Mouse (Mus musculus): Measurements from ENCODE around the gene Cd151. TPM values are rescaled to one million over a fixed set of nuclear protein-coding genes. Genes with fewer than 3 reads are reported as not detected.
A peak's percentile ranks its signal among the peaks of the same experiment; 100 is the strongest.

Cd151 gene
- polyA plus RNA-seq, 1 experiment from 2014 or later = 39.1 TPM

DNA sequence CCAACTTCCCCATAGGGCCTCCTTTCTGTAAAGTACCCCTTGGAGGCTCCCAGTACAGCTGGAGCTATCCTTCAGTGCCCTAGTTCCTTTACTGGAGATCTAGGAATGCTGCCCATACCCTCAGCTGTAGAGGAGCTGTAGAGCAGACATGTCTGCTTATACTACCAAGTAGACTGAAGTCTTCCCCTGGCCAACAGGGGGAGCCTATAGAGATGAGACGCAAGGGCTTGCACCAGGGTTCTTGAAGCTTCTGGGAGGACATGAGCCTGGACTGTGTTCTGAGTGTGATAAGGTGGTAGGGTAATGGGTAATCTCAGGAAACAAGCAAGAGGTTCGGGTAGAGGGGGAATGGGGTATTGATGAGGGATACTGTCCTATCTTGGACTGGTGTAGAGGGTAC, 24.0 kb downstream of the Cd151 start:
- 72% methylated on average over 2 of the region's 2 CpGs for WGBS

GRCm38 (mm10) chr7:141492738-141493137, 25.5 kb downstream of the Cd151 start:
- 0 out of 2 replicates have a peak, but pooled peaks cover 9% of the 10 kb centered on the region for H3K36me3 ChIP-seq (ENCODE audit: control insufficient read depth, insufficient read depth, low read length)
- ATAC-seq (ENCODE audit: insufficient read depth, low FRiP score) = no peak
- H3K27me3 ChIP-seq (ENCODE audit: control insufficient read depth, insufficient read depth, low read length) = no peaks in the 10 kb centered on the region
- no peaks in the 10 kb centered on the region for H3K4me1 ChIP-seq (ENCODE audit: control insufficient read depth, insufficient read depth, low read length)
- H3K4me2 ChIP-seq (ENCODE audit: low read depth, low read length) = no peak overlapping the region
- no peaks in the 10 kb centered on the region for H3K9me3 ChIP-seq (replicated peaks; ENCODE audit: control insufficient read depth, low read length)
- no peak overlapping the region for H3K9ac ChIP-seq (ENCODE audit: low read length)
- no peak overlapping the region for H3K4me3 ChIP-seq (replicated peaks; ENCODE audit: low read length)
- H3K27ac ChIP-seq (ENCODE audit: low read length) = no peak overlapping the region
- 88% methylated on average over 5 of the region's 5 CpGs for WGBS

More for the DNA sequence above, 24.0 kb downstream of the Cd151 start:
- no peak overlapping the region for H3K9ac ChIP-seq (ENCODE audit: low read length)
- no peak for ATAC-seq (ENCODE audit: insufficient read depth, low FRiP score)
- H3K4me3 ChIP-seq (replicated peaks; ENCODE audit: low read length) = no peak overlapping the region
- no peaks in the 10 kb centered on the region for H3K27me3 ChIP-seq (ENCODE audit: control insufficient read depth, insufficient read depth, low read length)
- H3K36me3 ChIP-seq (ENCODE audit: control insufficient read depth, insufficient read depth, low read length) = 0 out of 2 replicates have a peak, but pooled peaks cover 9% of the 10 kb centered on the region
- no peaks in the 10 kb centered on the region for H3K4me1 ChIP-seq (ENCODE audit: control insufficient read depth, insufficient read depth, low read length)
- H3K4me2 ChIP-seq (ENCODE audit: low read depth, low read length) = no peak overlapping the region
- H3K9me3 ChIP-seq (replicated peaks; ENCODE audit: control insufficient read depth, low read length) = no peaks in the 10 kb centered on the region
- H3K27ac ChIP-seq (ENCODE audit: low read length) = no peak overlapping the region

DNA sequence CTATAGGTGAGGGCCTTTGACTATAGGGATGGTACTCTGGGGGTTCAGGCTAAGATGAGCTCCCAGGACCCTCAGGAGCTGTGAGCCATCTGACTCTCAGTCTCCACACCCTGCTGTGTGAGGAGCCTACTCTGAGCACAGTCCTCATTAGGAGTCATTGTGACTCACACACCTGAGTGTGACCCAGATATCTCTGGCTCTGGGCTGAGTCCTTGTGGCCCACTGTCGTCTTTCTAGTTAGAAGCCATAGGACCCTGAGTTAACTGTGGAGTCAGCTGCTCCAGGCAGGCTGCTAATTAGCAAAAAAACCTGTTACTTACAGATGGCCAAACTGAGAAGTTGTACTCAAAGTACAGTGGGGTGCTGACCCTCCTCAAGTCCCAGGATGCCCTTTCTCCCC, 26.5 kb downstream of the Cd151 start:
- WGBS = 75% methylated on average over 1 of the region's 1 CpGs
- Histone ChIP-seq H3K36me3 (ENCODE audit: control insufficient read depth, insufficient read depth, low read length) (0 out of 2 replicates have a peak, but pooled peaks cover 9% of the 10 kb centered on the region), H3K9me3 (replicated peaks; ENCODE audit: control insufficient read depth, low read length) (no peaks in the 10 kb centered on the region), H3K4me1 (ENCODE audit: control insufficient read depth, insufficient read depth, low read length) (no peaks in the 10 kb centered on the region), H3K27me3 (ENCODE audit: control insufficient read depth, insufficient read depth, low read length) (no peaks in the 10 kb centered on the region), H3K4me2 (ENCODE audit: low read depth, low read length) (no peak overlapping the region), H3K9ac (ENCODE audit: low read length) (no peak overlapping the region), H3K27ac (ENCODE audit: low read length) (no peak overlapping the region), H3K4me3 (replicated peaks; ENCODE audit: low read length) (no peak overlapping the region)
- ATAC-seq (ENCODE audit: insufficient read depth, low FRiP score) = no peak

DNA sequence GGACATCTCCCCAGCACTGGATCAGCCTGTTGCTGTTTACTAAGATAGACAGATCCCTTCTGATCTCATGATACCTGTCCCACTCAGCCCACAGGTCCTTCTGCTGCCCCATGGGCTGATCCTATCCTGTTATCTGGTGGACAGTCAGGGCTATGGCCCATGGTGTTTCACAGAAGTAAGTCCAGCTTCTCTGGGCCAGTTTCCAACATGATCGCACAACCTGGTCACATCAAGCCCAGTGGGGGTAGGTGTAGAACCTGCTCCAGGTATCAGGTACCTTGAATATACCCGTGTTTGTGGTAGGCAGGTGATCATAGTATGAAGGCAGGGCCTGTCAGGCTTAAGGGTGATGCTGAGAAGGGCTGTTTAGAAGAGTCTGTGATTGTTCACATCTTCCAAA, 28.2 kb downstream of the Cd151 start:
- Histone ChIP-seq H3K4me1 (ENCODE audit: control insufficient read depth, insufficient read depth, low read length) (no peaks in the 10 kb centered on the region), H3K27me3 (ENCODE audit: control insufficient read depth, insufficient read depth, low read length) (no peaks in the 10 kb centered on the region), H3K36me3 (ENCODE audit: control insufficient read depth, insufficient read depth, low read length) (0 out of 2 replicates have a peak, but pooled peaks cover 7% of the 10 kb centered on the region), H3K4me3 (replicated peaks; ENCODE audit: low read length) (no peak overlapping the region), H3K9ac (ENCODE audit: low read length) (no peak overlapping the region), H3K4me2 (ENCODE audit: low read depth, low read length) (no peak overlapping the region), H3K27ac (ENCODE audit: low read length) (no peak overlapping the region), H3K9me3 (replicated peaks; ENCODE audit: control insufficient read depth, low read length) (no peaks in the 10 kb centered on the region)
- 78% methylated on average over 2 of the region's 2 CpGs for WGBS
- ATAC-seq (ENCODE audit: insufficient read depth, low FRiP score) = no peak

GRCm38 (mm10) chr7:141495940-141496339, 28.7 kb downstream of the Cd151 start:
- Histone ChIP-seq H3K9ac (ENCODE audit: low read length) (no peak overlapping the region), H3K9me3 (replicated peaks; ENCODE audit: control insufficient read depth, low read length) (no peaks in the 10 kb centered on the region), H3K4me1 (ENCODE audit: control insufficient read depth, insufficient read depth, low read length) (no peaks in the 10 kb centered on the region), H3K27ac (ENCODE audit: low read length) (no peak overlapping the region), H3K4me2 (ENCODE audit: low read depth, low read length) (no peak overlapping the region), H3K36me3 (ENCODE audit: control insufficient read depth, insufficient read depth, low read length) (0 out of 2 replicates have a peak, but pooled peaks cover 7% of the 10 kb centered on the region), H3K4me3 (replicated peaks; ENCODE audit: low read length) (no peak overlapping the region), H3K27me3 (ENCODE audit: control insufficient read depth, insufficient read depth, low read length) (no peaks in the 10 kb centered on the region)
- no peak for ATAC-seq (ENCODE audit: insufficient read depth, low FRiP score)
- WGBS = 74% methylated on average over 4 of the region's 4 CpGs

DNA sequence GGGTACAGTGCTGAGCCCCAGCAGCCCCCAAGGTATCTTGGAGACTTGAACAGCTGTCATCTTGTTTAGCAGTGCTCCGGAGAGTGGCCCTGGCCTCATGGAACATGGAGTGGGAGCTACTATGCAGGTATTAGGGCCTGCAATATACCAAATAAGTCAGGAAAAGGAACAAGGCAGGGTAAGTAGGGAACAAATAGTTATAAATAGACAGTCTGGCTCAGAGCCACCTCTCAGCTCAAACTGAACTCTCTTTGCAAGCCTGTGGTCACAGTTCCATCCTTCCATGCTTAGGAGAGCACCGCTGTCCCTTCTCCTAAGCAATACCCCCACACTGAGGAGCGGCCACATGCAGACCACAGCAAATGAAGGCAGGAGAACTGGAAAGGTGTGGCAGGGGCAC, 30.4 kb downstream of the Cd151 start:
- Histone ChIP-seq H3K9ac (ENCODE audit: low read length) (no peak overlapping the region), H3K27ac (ENCODE audit: low read length) (no peak overlapping the region), H3K9me3 (replicated peaks; ENCODE audit: control insufficient read depth, low read length) (no peaks in the 10 kb centered on the region), H3K36me3 (ENCODE audit: control insufficient read depth, insufficient read depth, low read length) (0 out of 2 replicates have a peak, but pooled peaks cover 4% of the 10 kb centered on the region), H3K4me3 (replicated peaks; ENCODE audit: low read length) (no peak overlapping the region), H3K4me2 (ENCODE audit: low read depth, low read length) (no peak overlapping the region), H3K4me1 (ENCODE audit: control insufficient read depth, insufficient read depth, low read length) (no peaks in the 10 kb centered on the region), H3K27me3 (ENCODE audit: control insufficient read depth, insufficient read depth, low read length) (no peaks in the 10 kb centered on the region)
- WGBS = 84% methylated on average over 3 of the region's 3 CpGs
- ATAC-seq (ENCODE audit: insufficient read depth, low FRiP score) = no peak

DNA sequence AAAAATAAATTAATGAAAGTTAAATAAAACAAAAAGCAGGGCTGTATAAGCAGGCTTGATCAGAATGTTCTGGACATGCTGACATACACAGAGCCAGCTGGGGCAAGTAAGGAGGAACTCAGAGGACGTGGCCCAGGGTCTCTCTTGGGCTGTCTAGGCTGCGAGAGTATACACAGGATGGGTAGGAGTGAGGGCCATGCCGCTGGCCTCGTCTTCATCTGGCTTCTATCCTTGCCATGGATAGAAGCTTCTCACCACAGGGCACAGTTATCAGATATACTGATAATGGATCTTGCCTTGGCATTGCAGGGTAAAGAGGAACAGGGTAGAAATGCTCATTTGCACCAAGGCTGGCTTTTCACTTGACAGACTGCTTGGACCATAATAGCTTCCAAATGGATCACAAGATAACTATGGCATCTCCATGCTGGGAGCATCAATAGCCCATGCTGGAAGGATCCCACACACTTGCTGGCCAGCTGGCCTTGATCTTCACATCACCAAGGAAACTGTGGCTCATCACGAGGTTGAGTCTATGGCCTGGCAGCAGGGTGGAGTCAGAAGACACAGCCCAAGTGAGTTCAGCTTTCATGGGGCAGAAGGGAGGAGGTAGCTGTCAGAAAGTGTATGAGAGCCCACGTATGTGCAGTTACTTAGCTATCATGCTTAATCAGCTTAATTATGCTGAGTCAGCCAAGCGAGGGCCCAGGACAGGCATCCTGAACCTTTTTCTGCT, 34.8 kb downstream of the Cd151 start:
- Histone ChIP-seq H3K9me3 (replicated peaks; ENCODE audit: control insufficient read depth, low read length) (no peaks in the 10 kb centered on the region), H3K9ac (ENCODE audit: low read length) (no peak overlapping the region), H3K27me3 (ENCODE audit: control insufficient read depth, insufficient read depth, low read length) (no peaks in the 10 kb centered on the region), H3K4me2 (ENCODE audit: low read depth, low read length) (no peak overlapping the region), H3K27ac (ENCODE audit: low read length) (no peak overlapping the region), H3K36me3 (ENCODE audit: control insufficient read depth, insufficient read depth, low read length) (no peaks in the 10 kb centered on the region), H3K4me3 (replicated peaks; ENCODE audit: low read length) (no peak overlapping the region), H3K4me1 (ENCODE audit: control insufficient read depth, insufficient read depth, low read length) (no peaks in the 10 kb centered on the region)
- ATAC-seq (ENCODE audit: insufficient read depth, low FRiP score) = no peak
- WGBS = 77% methylated on average over 7 of the region's 7 CpGs

- H3K9ac ChIP-seq (ENCODE audit: low read length) = no peak overlapping the region
- no peaks in the 10 kb centered on the region for H3K36me3 ChIP-seq (ENCODE audit: control insufficient read depth, insufficient read depth, low read length)
- H3K27me3 ChIP-seq (ENCODE audit: control insufficient read depth, insufficient read depth, low read length) = no peaks in the 10 kb centered on the region
- no peak overlapping the region for H3K4me2 ChIP-seq (ENCODE audit: low read depth, low read length)
- 87% methylated on average over 5 of the region's 5 CpGs for WGBS
- H3K27ac ChIP-seq (ENCODE audit: low read length) = no peak overlapping the region
- no peak for ATAC-seq (ENCODE audit: insufficient read depth, low FRiP score)
- H3K4me3 ChIP-seq (replicated peaks; ENCODE audit: low read length) = no peak overlapping the region
- H3K9me3 ChIP-seq (replicated peaks; ENCODE audit: control insufficient read depth, low read length) = no peaks in the 10 kb centered on the region
- H3K4me1 ChIP-seq (ENCODE audit: control insufficient read depth, insufficient read depth, low read length) = no peaks in the 10 kb centered on the region
These were observed 35.3 kb downstream of the Cd151 start for GRCm38 (mm10) chr7:141502556-141502905.

DNA sequence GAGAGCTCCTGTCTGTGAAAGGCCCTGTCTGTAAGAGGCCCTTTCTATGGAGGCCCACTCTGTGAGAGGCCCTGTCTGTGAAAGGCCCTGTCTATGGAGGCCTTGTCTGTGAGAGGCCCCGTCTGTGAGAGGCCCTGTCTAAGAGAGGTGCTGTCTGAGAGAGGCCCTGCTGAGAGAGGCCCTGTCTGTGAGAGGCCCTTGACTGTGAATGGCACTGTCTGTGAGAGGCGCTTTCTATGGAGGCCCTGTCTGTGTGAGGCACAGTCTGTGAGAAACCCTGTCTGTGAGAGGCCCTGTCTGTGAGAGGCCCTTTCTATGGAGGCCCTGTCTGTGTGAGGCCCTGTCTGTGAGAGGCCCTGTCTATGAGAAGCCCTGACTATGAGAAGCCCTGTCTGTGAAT, 39.1 kb downstream of the Cd151 start:
- H3K9me3 ChIP-seq (replicated peaks; ENCODE audit: control insufficient read depth, low read length) = no peaks in the 10 kb centered on the region
- H3K27me3 ChIP-seq (ENCODE audit: control insufficient read depth, insufficient read depth, low read length) = no peaks in the 10 kb centered on the region
- WGBS = 76% methylated on average over 2 of the region's 2 CpGs
- H3K4me2 ChIP-seq (ENCODE audit: low read depth, low read length) = no peak overlapping the region
- peak; percentile 40; the same call in 1 of the 2 replicates for ATAC-seq (ENCODE audit: insufficient read depth, low FRiP score)
- no peak overlapping the region for H3K27ac ChIP-seq (ENCODE audit: low read length)
- no peak overlapping the region for H3K4me3 ChIP-seq (replicated peaks; ENCODE audit: low read length)
- no peaks in the 10 kb centered on the region for H3K4me1 ChIP-seq (ENCODE audit: control insufficient read depth, insufficient read depth, low read length)
- H3K9ac ChIP-seq (ENCODE audit: low read length) = no peak overlapping the region; the same call in 1 of the 2 replicates
- H3K36me3 ChIP-seq (ENCODE audit: control insufficient read depth, insufficient read depth, low read length) = no peaks in the 10 kb centered on the region
